Mouse (Mus musculus) forebrain, embryonic 16.5 days (tissue): ENCODE results near the gene Upk3bl. TPM values are rescaled to one million over a fixed set of nuclear protein-coding genes. Genes with fewer than 3 reads are reported as not detected.

Source experiments
- microRNA-seq: library from miRNA; unstranded; fragments of <30 nt; microRNA quantifications from one replicate; pipeline ENCODE4, GENCODE M21; 2017
- polyA plus RNA-seq: library from polyadenylated mRNA; unstranded; fragments of >200 nt; fragmentation: Nextera tagmentation; extraction: Ambion mirVana; gene quantifications from 2 replicates; pipeline ENCODE4 v1.2.1, GENCODE M21; 2015

Upk3bl gene
- polyA plus RNA-seq, 1 experiment from 2014 or later = not detected

Small RNAs within 50 kb of the gene (microRNA-seq; reads per million reads assigned to microRNA genes)
- 0.62 reads per million for gene Mir7035

Other genes starting within 250 kb of the Upk3bl start
- gene Srrm3, start 247.6 kb upstream of the Upk3bl start, polyA plus RNA-seq = 44.0 and 60.9 TPM in 2 replicates
- gene Hspb1, start 166.6 kb upstream of the Upk3bl start, polyA plus RNA-seq = 7.3 and 9.6 TPM in 2 replicates
- 870 and 902 TPM in 2 replicates for gene Ywhag, start 119.9 kb upstream of the Upk3bl start, polyA plus RNA-seq
- gene Ssc4d, start 80.0 kb upstream of the Upk3bl start, polyA plus RNA-seq = 0.71 and 1.0 TPM in 2 replicates
- gene Zp3, start 74.4 kb upstream of the Upk3bl start, polyA plus RNA-seq = 0.19 TPM in 1 of 2 replicates, not detected in the other
- gene Dtx2, start 59.7 kb upstream of the Upk3bl start, polyA plus RNA-seq = 26.4 and 28.1 TPM in 2 replicates
- not detected in 2 replicates for gene Upk3b, start 16.0 kb upstream of the Upk3bl start, polyA plus RNA-seq
- 5.9 and 9.1 TPM in 2 replicates for gene Rasa4, start 29.4 kb downstream of the Upk3bl start, polyA plus RNA-seq
- 214 and 228 TPM in 2 replicates for gene Polr2j, start 62.1 kb downstream of the Upk3bl start, polyA plus RNA-seq
- gene Lrwd1, start 81.6 kb downstream of the Upk3bl start, polyA plus RNA-seq = 32.1 and 32.7 TPM in 2 replicates
- 18.0 and 19.4 TPM in 2 replicates for gene Alkbh4, start 81.7 kb downstream of the Upk3bl start, polyA plus RNA-seq
- 41.1 and 44.2 TPM in 2 replicates for gene Orai2, start 116.2 kb downstream of the Upk3bl start, polyA plus RNA-seq
- gene Prkrip1, start 144.5 kb downstream of the Upk3bl start, polyA plus RNA-seq = 54.0 and 63.0 TPM in 2 replicates
- gene Sh2b2, start 192.1 kb downstream of the Upk3bl start, polyA plus RNA-seq = 30.3 and 33.3 TPM in 2 replicates